Mouse (Mus musculus) cerebral cortex, adult 2 months (tissue): ENCODE measurements around the gene Rapgef6.

Experiments
- WGBS: fragments of 180-500 bp; shearing (Covaris S2); methylation state at CpG from one replicate; pipeline ENCODE4 v1.1.7; 2018; 5-methylcytosine and 5-hydroxymethylcytosine counted together

Gene Rapgef6

DNA sequence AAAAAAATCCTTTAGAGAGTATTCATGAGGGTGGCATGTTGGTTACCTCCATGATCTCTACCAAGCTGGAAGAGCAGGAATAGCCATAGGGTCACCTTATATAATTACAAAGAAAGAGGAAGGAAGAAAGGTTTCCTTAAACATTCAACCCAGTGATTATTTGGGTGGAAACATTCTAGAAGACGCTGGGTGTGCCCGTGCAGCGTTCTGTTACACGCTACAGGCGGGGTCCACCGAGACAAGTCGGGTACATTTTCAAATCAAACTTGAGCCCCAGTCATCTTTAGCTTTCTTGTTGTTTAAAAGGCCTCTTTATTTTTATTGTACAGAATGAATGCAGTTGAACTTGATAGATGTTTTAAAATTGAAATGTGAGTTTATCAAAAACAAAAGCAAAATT is 176.0 kb downstream of the Rapgef6 start:
- WGBS = 86% methylated on average over 7 of the region's 7 CpGs

DNA sequence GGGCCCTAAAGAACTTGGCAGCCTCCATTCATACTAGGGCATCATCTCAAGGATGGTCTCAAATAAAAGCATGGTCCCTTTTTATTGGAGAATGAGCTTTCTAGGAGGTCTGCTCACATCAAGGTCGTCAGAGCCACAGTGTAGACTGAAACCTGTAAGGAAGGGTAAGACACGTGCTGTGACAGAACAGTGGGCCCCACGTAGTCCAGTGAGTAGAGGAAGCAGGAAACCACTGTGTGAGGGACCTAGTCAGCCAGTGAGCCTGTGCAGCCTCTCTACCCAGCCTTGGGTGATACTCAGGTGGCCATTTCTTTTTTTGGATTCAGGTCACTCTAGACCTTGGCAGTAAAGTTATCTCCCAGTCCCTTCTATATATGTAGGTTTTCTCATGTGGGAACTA is 177.3 kb downstream of the Rapgef6 start:
- WGBS = 87% methylated on average over 3 of the region's 3 CpGs

DNA sequence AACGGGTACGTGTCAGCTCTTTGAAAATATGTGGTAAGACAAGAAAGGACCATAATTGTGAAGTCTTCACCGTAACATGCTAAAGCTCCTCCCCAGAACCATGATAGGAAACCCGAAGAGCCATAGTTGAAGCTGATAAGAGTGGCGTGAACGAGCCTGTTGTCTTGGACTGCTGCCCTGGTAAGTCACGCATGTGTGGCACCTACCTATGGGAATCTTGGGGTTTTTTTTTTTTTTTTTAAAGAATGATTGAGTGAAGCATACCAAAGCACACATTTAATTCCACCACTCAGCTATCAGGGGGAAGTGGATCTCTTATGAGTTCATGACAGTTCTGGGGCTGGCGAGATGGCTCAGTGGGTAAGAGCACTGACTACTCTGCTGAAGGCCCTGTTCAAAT is 179.2 kb downstream of the Rapgef6 start:
- 90% methylated on average over 8 of the region's 8 CpGs for WGBS

DNA sequence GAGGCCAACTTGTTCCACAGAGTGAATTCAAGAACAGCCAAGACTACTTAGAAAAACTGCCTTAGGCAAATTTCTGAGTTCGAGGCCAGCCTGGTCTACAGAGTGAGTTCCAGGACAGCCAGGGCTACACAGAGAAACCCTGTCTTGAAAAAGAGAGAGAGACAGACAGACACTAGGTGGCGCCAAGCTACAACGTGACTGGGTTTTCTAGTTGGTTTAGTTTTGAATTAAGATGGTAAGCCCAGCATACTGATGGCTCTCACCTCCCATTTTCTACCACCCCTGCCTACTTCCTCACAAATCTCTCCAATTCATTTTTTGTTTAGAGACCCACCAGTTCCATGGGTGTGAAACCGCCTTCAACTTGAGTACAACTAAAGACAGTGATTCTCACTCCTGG is 180.7 kb downstream of the Rapgef6 start:
- 30% methylated on average over 4 of the region's 4 CpGs for WGBS

DNA sequence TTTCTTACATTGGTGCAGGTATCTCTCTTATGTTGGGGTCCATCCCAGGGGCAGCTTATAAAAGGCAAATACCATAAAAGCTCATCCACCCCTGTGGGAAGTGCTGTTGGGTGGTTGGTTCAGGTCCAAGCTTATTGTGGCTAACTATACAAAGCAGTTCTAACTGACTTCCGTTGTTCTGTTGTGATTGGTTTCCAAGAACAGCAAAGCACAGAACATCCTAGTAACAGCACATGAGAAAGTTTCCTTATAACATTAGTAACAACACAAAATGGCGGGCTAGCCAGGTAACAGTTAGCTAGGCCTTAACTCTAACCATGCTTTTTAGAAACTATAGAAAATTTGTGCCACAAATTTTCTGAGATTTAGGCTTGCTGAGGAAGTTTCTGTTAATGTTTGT is 185.5 kb downstream of the Rapgef6 start:
- whole genome bisulfite sequencing = 76% methylated on average over 2 of the region's 2 CpGs

DNA sequence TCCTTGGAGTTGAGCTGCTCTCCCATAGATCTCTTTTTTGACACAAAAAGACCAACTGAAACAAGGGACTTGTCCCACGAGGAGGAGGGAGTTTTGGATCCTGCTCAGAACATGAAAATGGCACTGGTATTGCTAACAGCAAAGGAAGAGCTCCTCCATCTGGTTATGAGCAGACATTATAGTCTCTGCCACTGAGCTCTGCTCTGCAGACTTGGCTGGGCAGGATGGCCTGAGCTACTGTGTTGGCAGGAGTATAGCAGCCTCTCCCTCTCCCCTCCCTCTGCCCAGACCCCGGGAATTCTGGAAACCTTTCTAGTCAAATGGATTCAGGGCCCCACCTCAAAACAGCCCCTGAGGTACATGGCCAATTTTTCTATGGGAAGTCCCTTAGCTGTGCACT is 187.0 kb downstream of the Rapgef6 start:
- WGBS = 22% methylated on average over 2 of the region's 2 CpGs

DNA sequence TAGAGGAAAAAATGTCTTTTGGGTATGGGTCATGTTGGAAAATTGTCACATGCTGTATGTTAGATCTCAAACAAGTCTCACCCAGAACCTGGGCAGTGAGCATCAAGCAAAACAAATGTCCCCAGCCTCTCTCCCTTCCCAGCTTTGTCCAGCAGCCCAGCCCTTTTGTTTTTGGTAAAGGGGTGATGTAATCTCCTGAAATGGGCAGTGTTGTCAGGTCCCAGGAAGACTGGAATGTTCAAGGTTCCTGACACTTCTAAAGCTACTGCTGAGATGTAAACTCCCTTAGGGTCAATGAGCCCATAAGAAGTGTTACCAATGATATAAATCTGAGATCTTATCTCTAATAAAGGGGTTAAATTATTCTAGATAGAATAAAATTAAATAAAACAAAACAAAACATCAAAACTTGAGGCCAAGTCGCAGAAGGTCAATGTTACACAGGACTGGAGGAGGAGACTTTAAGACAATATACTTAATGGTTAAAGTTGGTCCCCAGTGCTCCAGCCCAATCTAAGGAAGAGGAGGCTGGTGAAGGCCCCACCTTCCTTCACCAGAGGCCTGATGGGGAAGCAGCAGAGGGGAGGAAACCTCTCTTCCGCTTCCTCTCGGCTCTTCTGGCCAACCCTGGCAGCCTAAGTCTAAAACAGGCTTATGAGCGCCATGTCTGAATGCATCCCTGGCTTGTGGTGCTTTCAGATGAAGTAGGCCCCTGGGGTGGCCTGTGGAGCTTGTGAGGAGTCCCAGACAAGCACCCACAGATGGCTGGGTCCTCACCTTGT is 188.1 kb downstream of the Rapgef6 start:
- WGBS = 77% methylated on average over 4 of the region's 4 CpGs

DNA sequence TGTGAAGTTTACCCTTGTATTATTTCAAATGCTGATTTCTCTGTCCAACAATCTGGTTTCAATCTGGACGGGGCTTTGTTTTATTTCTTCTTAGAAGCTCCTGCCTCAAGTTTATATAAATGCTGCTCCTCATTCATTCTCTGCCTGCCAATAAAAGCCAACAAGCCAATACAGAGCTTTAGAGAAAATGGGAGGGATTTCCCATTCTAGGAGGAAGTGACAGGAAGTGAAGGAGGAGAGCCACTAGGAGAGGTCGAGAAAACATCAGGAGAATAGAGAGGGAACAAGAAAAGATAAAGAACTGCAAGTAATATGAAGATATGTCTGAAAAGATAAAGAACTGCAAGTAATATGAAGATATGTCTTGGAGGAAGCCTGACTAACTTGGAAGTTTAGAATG is 190.2 kb downstream of the Rapgef6 start:
- 64% methylated on average over 2 of the region's 2 CpGs for WGBS

DNA sequence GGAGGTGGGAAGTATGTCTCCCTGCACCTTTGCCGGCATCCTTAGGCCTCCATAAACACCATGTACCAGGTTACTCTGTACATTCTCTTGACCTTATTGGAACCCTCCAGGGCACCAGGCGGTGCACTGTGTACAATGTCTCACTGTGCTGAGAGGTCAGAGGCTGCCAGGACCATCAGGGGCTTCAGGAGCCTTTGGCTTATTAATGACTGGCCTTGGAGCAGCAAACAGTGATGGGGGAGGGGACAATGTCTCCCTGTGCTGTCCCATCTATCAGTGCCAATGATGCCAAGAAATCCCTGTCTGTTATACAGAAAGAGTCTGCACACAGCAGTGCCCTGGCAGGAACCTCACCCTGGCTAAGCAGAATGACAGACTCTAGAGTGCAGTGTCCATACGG is 195.2 kb downstream of the Rapgef6 start:
- 73% methylated on average over 3 of the region's 3 CpGs for WGBS

DNA sequence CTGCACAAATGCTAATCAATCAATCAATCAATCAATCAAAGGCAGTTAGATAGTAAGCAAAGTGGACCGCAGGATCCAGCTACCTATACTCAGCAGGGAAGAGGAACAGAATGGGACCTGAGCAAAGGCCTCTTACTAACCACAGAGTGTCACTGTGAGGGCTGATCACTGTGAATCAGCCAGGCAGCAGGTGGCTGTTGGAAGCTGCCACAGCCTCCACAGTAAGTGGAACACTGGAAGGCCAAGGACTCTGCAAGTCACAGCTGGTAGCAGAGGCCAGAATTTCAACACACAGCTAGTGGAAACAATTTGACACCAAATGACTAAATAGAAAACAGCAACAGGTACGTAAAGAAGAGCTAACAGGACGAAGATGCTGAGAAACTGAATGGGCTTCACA is 196.0 kb downstream of the Rapgef6 start:
- 82% methylated on average over 3 of the region's 3 CpGs for WGBS

DNA sequence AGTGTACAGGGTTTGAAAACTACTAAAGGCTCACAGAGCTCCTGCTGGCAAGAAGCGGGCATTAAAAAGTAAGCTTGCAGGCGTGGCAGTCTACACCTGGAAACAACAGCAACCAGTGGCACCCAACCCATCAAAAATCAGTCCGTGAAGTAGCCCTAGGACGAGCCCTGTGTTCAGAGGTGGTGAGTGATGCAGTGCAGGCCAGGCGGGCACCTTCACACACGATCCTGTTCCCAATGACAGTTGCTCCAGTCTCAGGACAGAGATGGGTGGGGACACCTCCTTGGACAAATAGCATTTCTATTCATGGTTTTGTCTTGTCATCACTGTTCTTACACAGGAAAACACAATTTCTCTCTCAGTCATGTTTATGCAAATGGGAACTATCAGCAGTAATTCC is 199.4 kb downstream of the Rapgef6 start:
- 91% methylated on average over 6 of the region's 6 CpGs for WGBS

DNA sequence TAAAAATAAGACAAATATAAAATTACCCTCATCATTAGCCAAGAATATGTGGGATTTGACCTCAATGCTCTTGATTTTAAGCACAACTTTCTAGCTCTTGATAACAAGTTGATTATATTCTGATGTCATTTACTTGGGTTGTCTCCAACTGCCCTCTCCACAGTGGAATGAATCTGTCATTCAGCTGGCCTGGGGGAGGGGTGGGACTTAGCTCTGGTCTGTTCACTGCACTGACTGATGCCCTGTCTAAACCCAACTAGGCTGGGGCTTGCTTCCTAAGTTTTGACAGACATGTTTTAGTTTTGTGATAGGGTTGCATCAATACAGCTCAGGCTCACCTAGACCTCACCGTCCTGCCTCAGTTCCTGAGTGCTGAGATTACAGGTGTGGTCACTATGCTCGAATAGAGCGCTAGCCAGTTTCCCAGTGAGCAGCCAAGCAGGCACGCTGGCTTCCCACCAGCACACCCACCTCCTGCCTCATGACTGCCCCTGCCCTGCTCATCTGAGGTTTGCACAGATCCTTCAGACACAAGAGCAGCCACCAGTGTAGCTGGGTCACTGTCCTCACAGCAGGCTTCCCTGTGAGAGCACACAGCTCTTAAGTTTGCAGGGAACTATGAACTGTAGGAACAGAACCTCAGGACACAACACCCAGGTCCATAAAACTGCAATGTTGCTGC is 201.8 kb downstream of the Rapgef6 start:
- 40% methylated on average over 4 of the region's 4 CpGs for WGBS

DNA sequence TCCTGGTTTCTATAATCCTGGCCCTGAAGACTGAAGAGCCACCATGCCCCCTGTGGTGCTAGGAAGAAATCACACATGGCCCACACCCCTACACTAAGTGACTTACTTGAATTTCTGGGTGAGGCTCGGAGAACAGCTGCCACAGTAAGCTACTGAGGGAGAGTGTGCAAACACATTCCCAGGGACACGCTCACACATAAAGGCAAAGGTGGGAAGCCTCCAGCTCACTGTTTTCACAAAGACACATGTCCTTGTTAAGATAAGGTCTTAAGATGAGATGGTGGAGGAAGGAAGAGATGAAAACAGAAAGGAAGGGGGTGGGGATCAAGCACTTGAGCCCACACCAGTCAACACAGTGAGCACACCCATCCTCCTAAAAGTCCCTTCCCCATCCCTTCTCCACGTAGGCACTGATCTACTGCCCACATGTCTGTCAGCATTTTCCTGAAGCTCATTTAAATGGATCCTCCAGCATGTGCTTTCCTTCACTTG is 204.0 kb downstream of the Rapgef6 start:
- 41% methylated on average over 3 of the region's 3 CpGs for WGBS

DNA sequence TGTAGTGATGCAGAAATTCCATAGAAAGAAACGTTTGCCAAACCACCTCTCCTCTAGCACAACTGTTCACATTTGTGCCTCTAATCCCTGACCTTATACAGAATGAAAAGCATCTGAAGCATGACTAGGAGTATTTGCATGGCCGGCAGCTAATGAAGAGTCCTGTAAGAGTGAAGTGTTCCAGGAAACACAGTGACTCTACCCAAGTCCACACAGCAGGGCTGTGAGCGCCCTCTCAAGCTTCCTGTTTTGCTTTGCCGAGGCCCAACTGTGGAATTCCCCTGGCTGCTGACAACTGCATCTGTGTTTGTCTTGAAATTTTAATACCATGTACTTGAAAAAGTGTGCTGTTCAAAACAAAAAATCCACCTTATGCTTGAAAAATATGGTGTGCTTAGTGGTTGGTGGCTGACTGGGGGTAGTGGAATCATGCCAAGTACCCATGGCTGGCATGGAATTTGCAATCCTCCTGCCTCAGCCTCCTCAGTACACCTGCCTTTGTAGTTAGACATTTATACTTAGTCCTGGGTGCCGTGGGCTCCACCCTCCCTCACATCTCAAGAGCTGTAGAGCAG is 204.8 kb downstream of the Rapgef6 start:
- 29% methylated on average over 5 of the region's 5 CpGs for WGBS

DNA sequence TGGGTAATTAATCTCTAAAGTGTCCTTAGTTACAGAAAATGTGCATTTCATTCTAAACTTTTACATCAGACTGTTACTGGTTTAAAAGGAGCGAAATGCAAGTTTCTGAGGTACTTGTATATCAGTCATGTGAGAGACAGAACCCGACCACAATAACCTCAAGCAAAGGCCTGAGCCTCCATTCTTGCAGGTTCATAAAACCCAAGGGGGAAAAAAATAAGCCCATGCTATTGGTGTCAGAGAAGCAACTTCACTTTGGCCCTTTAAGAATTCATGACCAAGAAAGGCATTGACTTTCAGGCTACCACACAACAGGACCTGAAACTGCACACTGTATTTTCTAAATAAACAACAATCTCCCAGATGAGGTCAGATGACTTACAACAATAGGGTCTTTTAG is 205.7 kb downstream of the Rapgef6 start:
- WGBS = 89% methylated on average over 2 of the region's 2 CpGs

DNA sequence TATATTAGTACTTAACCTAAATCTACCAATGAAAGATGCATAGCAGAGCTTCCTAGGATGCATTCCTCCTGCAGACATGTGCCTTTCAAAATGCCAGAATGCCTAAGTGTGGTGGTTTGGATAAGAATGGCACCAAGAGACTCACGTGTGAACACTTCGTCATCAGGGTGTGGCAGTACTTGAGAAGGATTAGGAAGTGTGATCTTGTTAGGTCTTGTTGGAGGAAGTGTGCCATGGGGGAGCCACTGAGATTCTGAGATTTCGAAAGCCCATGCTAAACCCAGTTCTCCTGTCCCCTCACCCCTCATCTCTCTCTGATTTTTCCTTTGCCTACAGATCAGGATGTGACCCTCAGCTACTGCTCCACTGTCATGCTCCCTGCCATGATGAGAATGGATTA is 206.7 kb downstream of the Rapgef6 start:
- 58% methylated on average over 3 of the region's 3 CpGs for WGBS

DNA sequence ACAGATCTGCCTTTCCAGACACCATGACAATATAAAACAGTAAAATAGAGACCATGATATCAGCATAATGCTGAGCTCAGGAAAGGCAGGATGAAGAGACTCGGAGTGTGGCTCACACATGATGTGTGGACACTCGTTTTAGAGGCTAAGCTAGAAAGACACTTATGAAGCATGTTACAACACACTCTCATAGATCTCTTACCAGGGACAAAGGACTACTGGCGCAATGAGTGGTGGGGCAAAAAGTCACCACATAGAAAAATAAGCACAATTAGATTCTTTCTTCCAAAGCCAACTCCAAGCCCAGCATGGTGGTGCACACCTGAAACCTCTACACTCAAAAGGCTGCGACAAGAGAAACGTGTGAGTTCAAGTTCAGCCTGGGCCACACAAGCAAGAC is 208.3 kb downstream of the Rapgef6 start:
- 88% methylated on average over 5 of the region's 5 CpGs for WGBS

DNA sequence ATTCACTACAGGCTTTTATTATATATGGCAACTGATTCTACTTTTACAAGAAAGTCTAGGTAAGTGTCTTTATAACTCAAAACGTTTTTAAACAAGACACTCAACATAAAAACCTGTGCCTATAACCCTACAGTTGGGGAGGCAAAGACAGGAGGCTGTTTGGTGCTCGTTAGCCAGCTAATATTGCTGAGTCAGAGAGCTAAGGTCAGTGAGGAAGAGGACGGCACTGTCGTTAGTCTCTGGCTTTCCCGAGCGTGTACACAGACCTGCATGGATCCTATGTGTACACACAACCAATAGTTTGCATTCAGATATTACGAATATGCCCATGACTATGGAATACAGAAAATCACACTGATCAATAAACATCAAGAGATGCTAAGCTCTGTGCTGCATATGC is 208.7 kb downstream of the Rapgef6 start:
- WGBS = 77% methylated on average over 7 of the region's 7 CpGs

DNA sequence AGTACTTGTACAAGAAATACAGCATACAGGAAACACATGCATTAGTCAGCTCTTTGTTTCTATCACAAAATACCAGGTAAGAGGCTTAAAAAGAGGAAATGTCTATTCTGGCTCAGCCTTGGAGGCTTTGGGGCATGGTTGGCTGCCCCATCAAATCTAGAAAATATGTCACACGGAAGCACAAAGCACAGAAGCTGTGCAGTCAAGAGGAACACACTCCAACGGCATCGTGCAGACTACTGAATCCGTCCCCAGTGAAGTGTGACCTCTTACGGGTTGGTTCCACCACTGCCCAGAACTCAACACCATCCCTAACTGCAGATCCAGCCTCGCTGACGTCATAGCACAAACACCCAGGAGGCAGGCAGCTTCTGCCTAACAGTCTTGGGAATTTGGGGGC is 210.9 kb downstream of the Rapgef6 start:
- WGBS = 73% methylated on average over 7 of the region's 7 CpGs

DNA sequence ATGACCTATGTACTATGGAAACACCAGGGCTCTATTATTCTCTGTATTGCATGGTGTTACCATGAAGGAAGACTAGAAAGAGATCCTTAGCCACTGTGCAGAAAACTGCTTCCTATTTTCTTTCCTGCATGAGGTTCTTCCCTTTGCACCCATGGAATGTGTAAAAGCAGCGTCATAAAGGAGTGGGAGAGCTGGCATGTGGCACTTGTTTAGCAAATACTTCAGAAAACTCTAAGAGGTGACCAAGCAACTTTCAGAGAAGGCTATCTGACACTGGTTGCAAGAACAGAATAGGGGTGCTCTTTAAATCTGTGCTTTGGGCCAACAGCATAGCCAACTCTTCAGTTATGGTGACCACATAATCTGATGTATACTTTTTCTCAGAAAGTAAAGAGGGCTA is 212.5 kb downstream of the Rapgef6 start:
- 32% methylated on average over 1 of the region's 1 CpGs for WGBS

DNA sequence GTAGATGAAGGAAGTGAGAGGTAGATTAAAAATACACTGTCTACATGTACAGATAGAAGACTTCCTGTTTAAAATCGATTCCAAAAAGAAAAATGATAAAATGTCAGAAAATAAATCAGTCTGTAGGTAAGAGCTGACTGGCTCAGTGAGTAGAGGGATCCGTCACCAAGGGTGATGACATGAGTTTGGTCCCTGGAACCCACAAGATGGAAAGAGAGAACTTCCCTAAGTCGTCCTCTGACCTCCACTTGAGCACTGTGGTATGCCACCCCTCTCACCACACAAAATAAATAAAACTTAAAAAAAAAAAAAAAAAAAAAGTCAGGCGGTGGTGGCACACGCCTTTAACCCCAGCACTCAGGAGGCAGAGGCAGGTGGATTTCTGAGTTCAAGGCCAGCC is 214.3 kb downstream of the Rapgef6 start:
- 91% methylated on average over 5 of the region's 5 CpGs for WGBS

DNA sequence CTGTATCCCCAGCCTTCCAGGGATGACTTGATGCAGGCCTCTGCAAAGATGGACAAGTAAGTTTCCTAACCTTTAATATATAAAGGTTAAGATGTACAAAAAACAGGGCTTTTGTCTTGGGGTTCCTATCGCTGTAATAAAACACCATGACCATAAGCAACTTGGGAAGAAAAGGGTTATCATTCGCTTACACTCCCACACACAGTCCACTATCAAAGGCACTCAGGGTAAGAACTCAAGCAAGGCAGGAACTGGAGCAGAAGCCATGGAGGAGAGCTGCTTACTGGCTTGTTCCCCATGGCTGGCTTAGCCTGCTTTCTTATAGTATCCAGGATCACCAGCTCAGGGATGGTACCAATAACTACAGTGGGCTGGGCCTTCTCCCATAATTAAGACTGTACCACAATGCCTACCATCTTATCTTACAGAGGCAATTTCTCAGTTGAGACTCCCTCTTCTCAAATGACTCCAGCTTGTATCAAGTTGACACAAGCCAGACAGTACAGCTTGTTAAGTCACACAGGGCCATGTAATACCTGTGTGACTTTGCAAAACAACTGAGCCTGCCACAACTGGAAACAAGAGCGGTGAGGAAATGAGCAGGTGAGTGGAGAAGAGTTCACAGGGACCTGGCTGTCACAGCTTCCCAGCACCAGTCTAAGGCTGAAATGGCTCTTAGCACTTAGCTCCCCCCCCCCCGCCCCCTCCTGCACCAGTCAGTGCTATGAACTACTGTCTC is 216.5 kb downstream of the Rapgef6 start:
- 95% methylated on average over 4 of the region's 4 CpGs for whole genome bisulfite sequencing
